Mouse (Mus musculus) adrenal gland, postnatal 36 days (tissue): Measurements from ENCODE around the gene Ndufb5. TPM values are rescaled to one million over a fixed set of nuclear protein-coding genes. Genes with fewer than 3 reads are reported as not detected.
"Not testable (repeated sequence)": the region's sequence is repeated elsewhere in the genome, so short reads cannot be mapped to it uniquely, and the experiment has no call there.

Experiments
- DNase-seq, 2 experiments: peaks; one replicate each; pipeline ENCODE4 v3.0.0; 2021; ENCODE audit warnings: mixed read lengths in 1 of 2
- long read RNA-seq, 2 experiments: library from polyadenylated mRNA; stranded (forward); transcript quantifications; one replicate each; pipeline ENCODE4 v2.0.0; 2021; ENCODE audit warnings: borderline sequencing depth in 2 of 2
- total RNA-seq, 2 experiments: library from RNA; stranded (reverse); gene quantifications; 2 replicates each; pipeline ENCODE4 v1.2.3; 2021

Ndufb5 gene
- 100 to 1,000 TPM; 367 to 402 TPM for total RNA-seq
- long read RNA-seq, experiment 1, transcript Ndufb5-204 (6 exons, 1,079 nt), result major isoform, 399 of 417 reads
- long read RNA-seq, experiment 1, partial matches to known transcripts, result 3 of 417 reads
- long read RNA-seq, experiment 1, other reads (novel, unspliced or antisense), result 12 of 417 reads
- long read RNA-seq, experiment 2, transcript Ndufb5-204 (6 exons, 1,079 nt), result major isoform, 167 of 177 reads
- long read RNA-seq, experiment 2, partial matches to known transcripts, result 1 of 177 reads
- long read RNA-seq, experiment 2, other reads (novel, unspliced or antisense), result 7 of 177 reads

GRCm38 (mm10) chr3:32736244-32737171 lies at the start of gene Ndufb5:
Ndufb5 (plus strand) TSS chr3:32736990.
- peak; percentile 97 to 98 for DNase-seq

GRCm38 (mm10) chr3:32687156-32687555 lies 49.6 kb upstream of the Ndufb5 start:
- DNase-seq, result no peak

GRCm38 (mm10) chr3:32689567-32689999 lies 47.2 kb upstream of the Ndufb5 start:
- DNase-seq, result no peak

GRCm38 (mm10) chr3:32690008-32690407 lies 46.8 kb upstream of the Ndufb5 start:
- DNase-seq, result no peak

- DNase-seq, result no peak
These were observed 45.9 kb upstream of the Ndufb5 start for GRCm38 (mm10) chr3:32690901-32691300.

GRCm38 (mm10) chr3:32691841-32692240 lies 44.9 kb upstream of the Ndufb5 start:
- no peak for DNase-seq

GRCm38 (mm10) chr3:32694211-32694610 lies 42.6 kb upstream of the Ndufb5 start:
- no peak for DNase-seq

GRCm38 (mm10) chr3:32694737-32695582 lies 41.8 kb upstream of the Ndufb5 start:
- DNase-seq, result no peak

GRCm38 (mm10) chr3:32695583-32695980 lies 41.2 kb upstream of the Ndufb5 start:
- DNase-seq, result no peak

- DNase-seq, result peak; percentile 90 to 92
These were observed 38.4 kb upstream of the Ndufb5 start for GRCm38 (mm10) chr3:32698228-32698863.

GRCm38 (mm10) chr3:32704021-32704420 lies 32.8 kb upstream of the Ndufb5 start:
- DNase-seq, result not testable (repeated sequence)

GRCm38 (mm10) chr3:32704632-32705031 lies 32.2 kb upstream of the Ndufb5 start:
- not testable (repeated sequence) for DNase-seq

GRCm38 (mm10) chr3:32705647-32706348 lies 31.0 kb upstream of the Ndufb5 start, which contains the start of gene Actl6a:
Actl6a (plus strand) TSS chr3:32706298.
- not testable (repeated sequence) for DNase-seq

GRCm38 (mm10) chr3:32708052-32708367 lies 28.8 kb upstream of the Ndufb5 start:
- no peak for DNase-seq

- peak; percentile 98 to 99 for DNase-seq
These were observed 28.2 kb upstream of the Ndufb5 start for GRCm38 (mm10) chr3:32708368-32709231.

- DNase-seq, result no peak
These were observed 27.4 kb upstream of the Ndufb5 start for GRCm38 (mm10) chr3:32709388-32709787.

GRCm38 (mm10) chr3:32713711-32714110 lies 23.1 kb upstream of the Ndufb5 start:
- DNase-seq, result no peak

GRCm38 (mm10) chr3:32717403-32717802 lies 19.4 kb upstream of the Ndufb5 start:
- not testable (repeated sequence) for DNase-seq

GRCm38 (mm10) chr3:32718271-32718670 lies 18.5 kb upstream of the Ndufb5 start:
- peak in 1 of 2 experiments; percentile 19 for DNase-seq

- no peak for DNase-seq
These were observed 12.6 kb upstream of the Ndufb5 start for GRCm38 (mm10) chr3:32724191-32724590.
